Mouse (Mus musculus): Measurements from ENCODE around the gene Evi5l. TPM values are rescaled to one million over a fixed set of nuclear protein-coding genes. Genes with fewer than 3 reads are reported as not detected.

Gene Evi5l
- polyA plus RNA-seq, 1 experiment from 2014 or later = 36.3 TPM

GRCm38 (mm10) chr8:4258678-4259077 lies 92.3 kb downstream of the Evi5l start:
- H3K27ac ChIP-seq = peak overlapping the region; percentile 85

GRCm38 (mm10) chr8:4259125-4259804 lies 92.9 kb downstream of the Evi5l start, which contains the start of gene Ctxn1:
Gene Ctxn1 (minus strand): TSS chr8:4259274.
- whole genome bisulfite sequencing = 3% methylated on average over 32 of the region's 33 CpGs

More at GRCm38 (mm10) chr8:4258678-4259077, 92.3 kb downstream of the Evi5l start:
- Histone ChIP-seq H3K4me3 (peak overlapping the region; percentile 84), H3K36me3 (peaks cover 72% of the 10 kb centered on the region), H3K4me2 (peak overlapping the region; percentile 66), H3K4me1 (peaks cover 35% of the 10 kb centered on the region), H3K9me3 (no peaks in the 10 kb centered on the region), H3K9ac (peak overlapping the region; percentile 91), H3K27me3 (no peaks in the 10 kb centered on the region)
- WGBS = under 1% methylated on average over 32 of the region's 32 CpGs
- ATAC-seq (ENCODE audit: insufficient number of reproducible peaks, insufficient read depth, low FRiP score, low TSS enrichment, low read depth) = peak; percentile 48

GRCm38 (mm10) chr8:4259805-4260170 lies 93.4 kb downstream of the Evi5l start:
- H3K9me3 ChIP-seq = no peaks in the 10 kb centered on the region
- H3K4me2 ChIP-seq = peak overlapping the region; percentile 66; the same call in 1 of the 2 replicates
- H3K4me3 ChIP-seq = peak overlapping the region; percentile 84; the same call in 1 of the 2 replicates
- peaks cover 77% of the 10 kb centered on the region for H3K36me3 ChIP-seq
- peaks cover 26% of the 10 kb centered on the region for H3K4me1 ChIP-seq
- no peak for ATAC-seq (ENCODE audit: insufficient number of reproducible peaks, insufficient read depth, low FRiP score, low TSS enrichment, low read depth)
- 83% methylated on average over 4 of the region's 4 CpGs for WGBS
- no peaks in the 10 kb centered on the region for H3K27me3 ChIP-seq
- peak overlapping the region; percentile 85 for H3K27ac ChIP-seq
- H3K9ac ChIP-seq = peak overlapping the region; percentile 91

More at GRCm38 (mm10) chr8:4259125-4259804, 92.9 kb downstream of the Evi5l start, which contains the start of gene Ctxn1:
- Histone ChIP-seq H3K9ac (peak within 1 kb of the TSS; percentile 91), H3K4me2 (peak within 1 kb of the TSS; percentile 66), H3K27ac (peak within 1 kb of the TSS; percentile 85), H3K4me3 (peak within 1 kb of the TSS; percentile 84), H3K9me3 (no peaks in the 10 kb centered on the region), H3K36me3 (peaks cover 77% of the 10 kb centered on the region), H3K27me3 (no peaks in the 10 kb centered on the region), H3K4me1 (peaks cover 29% of the 10 kb centered on the region)
- peak; percentile 92 for ATAC-seq (ENCODE audit: insufficient number of reproducible peaks, insufficient read depth, low FRiP score, low TSS enrichment, low read depth)

Other genes with a start within 250 kb of the Evi5l start
- gene Cd209b, start 239.7 kb upstream of the Evi5l start, polyA plus RNA-seq (2015; fragmentation: Nextera tagmentation; extraction: Ambion mirVana) = not detected in 2 replicates
- gene Cd209c, start 211.8 kb upstream of the Evi5l start, polyA plus RNA-seq (2015; fragmentation: Nextera tagmentation; extraction: Ambion mirVana) = 0.33 and 0.52 TPM in 2 replicates
- gene Cd209f, start 60.7 kb upstream of the Evi5l start, polyA plus RNA-seq (2015; fragmentation: Nextera tagmentation; extraction: Ambion mirVana) = not detected in 2 replicates
- gene Cd209g, start 32.5 kb upstream of the Evi5l start, polyA plus RNA-seq (2015; fragmentation: Nextera tagmentation; extraction: Ambion mirVana) = not detected in 2 replicates
- 2.3 and 3.3 TPM in 2 replicates for gene Prr36, start 50.9 kb downstream of the Evi5l start, polyA plus RNA-seq (2015; fragmentation: Nextera tagmentation; extraction: Ambion mirVana)
- 1.8 and 2.5 TPM in 2 replicates for gene Lrrc8e, start 60.3 kb downstream of the Evi5l start, polyA plus RNA-seq (2015; fragmentation: Nextera tagmentation; extraction: Ambion mirVana)
- 29.8 and 34.0 TPM in 2 replicates for gene Map2k7, start 72.2 kb downstream of the Evi5l start, polyA plus RNA-seq (2015; fragmentation: Nextera tagmentation; extraction: Ambion mirVana)
- 1.8 and 2.0 TPM in 2 replicates for gene Gm49320, start 72.3 kb downstream of the Evi5l start, polyA plus RNA-seq (2015; fragmentation: Nextera tagmentation; extraction: Ambion mirVana)
- 4.6 and 7.3 TPM in 2 replicates for gene Tgfbr3l, start 81.6 kb downstream of the Evi5l start, polyA plus RNA-seq (2015; fragmentation: Nextera tagmentation; extraction: Ambion mirVana)
- 56.1 and 65.7 TPM in 2 replicates for gene Snapc2, start 86.5 kb downstream of the Evi5l start, polyA plus RNA-seq (2015; fragmentation: Nextera tagmentation; extraction: Ambion mirVana)
- 104 and 110 TPM in 2 replicates for gene Ctxn1, start 92.7 kb downstream of the Evi5l start, polyA plus RNA-seq (2015; fragmentation: Nextera tagmentation; extraction: Ambion mirVana)
- gene Timm44, start 109.3 kb downstream of the Evi5l start, polyA plus RNA-seq (2015; fragmentation: Nextera tagmentation; extraction: Ambion mirVana) = 65.7 and 67.6 TPM in 2 replicates
- 21.0 and 21.1 TPM in 2 replicates for gene Ccl25, start 158.6 kb downstream of the Evi5l start, polyA plus RNA-seq (2015; fragmentation: Nextera tagmentation; extraction: Ambion mirVana)
- gene Elavl1, start 158.8 kb downstream of the Evi5l start, polyA plus RNA-seq (2015; fragmentation: Nextera tagmentation; extraction: Ambion mirVana) = 262 and 263 TPM in 2 replicates

Data from embryonic facial prominence, embryonic 13.5 days (tissue).